Mouse (Mus musculus) c-Kit-positive CD71-positive TER-119-positive erythroid progenitor cells, embryonic 14.5 days (primary cell): ENCODE measurements around the gene Klhl9.
"Not testable (repeated sequence)": the region's sequence is repeated elsewhere in the genome, so short reads cannot be mapped to it uniquely, and the experiment has no call there.

Experiments used
- DNase-seq: peaks from one replicate; pipeline ENCODE4 v3.0.0-alpha.2; 2013; ENCODE audit warnings: low spot score

Klhl9 gene

GRCm38 (mm10) chr4:88721791-88722721 lies at the start of gene Klhl9, which contains the start of gene Gm26566:
TSS of gene Klhl9 (minus strand) at chr4:88722465.
TSS of gene Gm26566 (plus strand) at chr4:88721805.
- peak; percentile 84 for DNase-seq

- DNase-seq = not testable (repeated sequence)
Observed at GRCm38 (mm10) chr4:88763384-88764018, 41.2 kb upstream of the Klhl9 start.

- DNase-seq = not testable (repeated sequence)
Observed at GRCm38 (mm10) chr4:88762341-88762740, 40.1 kb upstream of the Klhl9 start.

- not testable (repeated sequence) for DNase-seq
Observed at GRCm38 (mm10) chr4:88761776-88762175, 39.5 kb upstream of the Klhl9 start.

- not testable (repeated sequence) for DNase-seq
Observed at GRCm38 (mm10) chr4:88760431-88760830, 38.2 kb upstream of the Klhl9 start.

- not testable (repeated sequence) for DNase-seq
Observed at GRCm38 (mm10) chr4:88759610-88760268, 37.5 kb upstream of the Klhl9 start, which contains the start of gene Gm13283. TSS of gene Gm13283 (plus strand) at chr4:88760119.

- not testable (repeated sequence) for DNase-seq
Observed at GRCm38 (mm10) chr4:88758751-88759150, 36.5 kb upstream of the Klhl9 start.

- not testable (repeated sequence) for DNase-seq
Observed at GRCm38 (mm10) chr4:88757628-88758031, 35.4 kb upstream of the Klhl9 start.

- DNase-seq = not testable (repeated sequence)
Observed at GRCm38 (mm10) chr4:88756581-88757513, 34.6 kb upstream of the Klhl9 start.

- not testable (repeated sequence) for DNase-seq
Observed at GRCm38 (mm10) chr4:88754818-88755340, 32.6 kb upstream of the Klhl9 start, which contains the start of gene Gm13271. TSS of gene Gm13271 (plus strand) at chr4:88754868.

- no peak for DNase-seq
Observed at GRCm38 (mm10) chr4:88749926-88750325, 27.7 kb upstream of the Klhl9 start.

- no peak for DNase-seq
Observed at GRCm38 (mm10) chr4:88744207-88744606, 21.9 kb upstream of the Klhl9 start.

- DNase-seq = no peak
Observed at GRCm38 (mm10) chr4:88742771-88743371, 20.6 kb upstream of the Klhl9 start.

- no peak for DNase-seq
Observed at GRCm38 (mm10) chr4:88741426-88741825, 19.2 kb upstream of the Klhl9 start.

GRCm38 (mm10) chr4:88739036-88739435 lies 16.8 kb upstream of the Klhl9 start:
- no peak for DNase-seq

GRCm38 (mm10) chr4:88738480-88738879 lies 16.2 kb upstream of the Klhl9 start:
- peak; percentile 59 for DNase-seq

- no peak for DNase-seq
Observed at GRCm38 (mm10) chr4:88727324-88727723, 5.1 kb upstream of the Klhl9 start.

GRCm38 (mm10) chr4:88726727-88727126 lies 4.5 kb upstream of the Klhl9 start:
- DNase-seq = no peak

- no peak for DNase-seq
Observed at GRCm38 (mm10) chr4:88723497-88724090, 1.3 kb upstream of the Klhl9 start.

- no peak for DNase-seq
Observed at GRCm38 (mm10) chr4:88718715-88719114, 3.5 kb downstream of the Klhl9 start.
